Mouse (Mus musculus) spleen, postnatal 14 days (tissue): Measurements from ENCODE around the gene Rbms1.

Source experiments
- DNase-seq, 2 experiments: peaks; one replicate each; pipeline ENCODE4 v3.0.0; 2021 to 2022; ENCODE audit warnings: low spot score in 2 of 2

Gene Rbms1

DNA sequence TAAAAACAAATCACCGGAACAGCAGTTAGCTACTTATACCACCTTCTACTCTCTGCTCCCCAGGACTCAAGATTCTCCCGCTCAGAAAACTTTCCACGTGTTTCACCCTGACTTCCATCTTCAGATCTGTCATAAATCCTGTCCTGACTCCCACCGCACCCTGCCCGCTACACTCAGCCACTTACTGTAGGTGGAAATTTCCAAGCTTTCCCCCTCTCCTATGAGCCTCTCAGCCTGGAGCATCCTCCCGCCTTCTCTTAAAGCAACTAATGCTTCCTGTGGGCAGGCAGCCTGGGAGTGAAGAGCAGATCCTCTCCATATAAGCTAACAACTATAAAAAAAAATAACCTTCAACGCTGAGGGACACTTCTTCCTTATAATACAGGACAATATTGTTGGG is 44.6 kb downstream of the Rbms1 start:
- DNase-seq = no peak

GRCm38 (mm10) chr2:60914524-60915280 is 48.3 kb downstream of the Rbms1 start:
- no peak for DNase-seq

DNA sequence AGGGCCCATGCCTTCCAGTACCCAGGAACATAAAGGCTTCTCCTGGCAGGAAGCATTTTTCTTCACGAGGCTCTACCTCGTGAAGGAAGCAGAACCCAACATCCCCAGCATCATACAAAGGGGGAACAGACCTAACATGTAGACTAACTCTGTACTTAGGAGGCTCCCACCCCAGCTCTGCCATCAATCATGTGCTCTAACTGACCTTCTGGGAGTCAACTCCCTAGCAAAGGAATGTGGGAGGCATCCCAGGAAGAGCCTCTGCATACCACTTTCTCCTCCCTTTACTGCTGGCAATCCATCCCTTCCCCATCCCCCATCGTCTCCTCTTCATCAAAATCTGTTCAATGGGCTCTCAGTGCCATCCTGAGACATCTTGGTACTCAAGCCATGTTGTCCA is 49.7 kb downstream of the Rbms1 start:
- DNase-seq = no peak

GRCm38 (mm10) chr2:60911716-60912115 is 51.3 kb downstream of the Rbms1 start:
- no peak for DNase-seq

- DNase-seq = no peak
These were observed 52.2 kb downstream of the Rbms1 start for GRCm38 (mm10) chr2:60910820-60911219.

DNA sequence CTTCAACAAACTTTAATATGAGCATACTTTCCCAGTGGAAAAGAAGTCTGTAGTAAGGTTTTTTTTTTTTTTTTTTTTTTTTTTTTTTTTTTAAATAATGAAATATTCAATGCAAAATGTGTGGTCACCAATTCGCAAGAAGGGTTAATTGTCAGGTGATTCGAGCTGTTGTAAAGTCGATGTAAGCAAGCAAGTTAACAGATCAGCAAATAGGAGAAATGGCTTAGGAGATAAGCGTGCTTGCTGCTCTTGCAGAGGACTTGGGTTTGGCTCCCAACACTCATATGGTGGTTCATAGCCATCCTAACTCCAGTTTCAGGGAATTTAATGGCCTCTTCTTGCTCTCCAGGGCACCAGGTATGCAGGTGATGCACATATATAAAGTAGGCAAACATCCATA is 54.4 kb downstream of the Rbms1 start:
- DNase-seq = no peak

- DNase-seq = no peak
These were observed 54.9 kb downstream of the Rbms1 start for GRCm38 (mm10) chr2:60908116-60908515.

DNA sequence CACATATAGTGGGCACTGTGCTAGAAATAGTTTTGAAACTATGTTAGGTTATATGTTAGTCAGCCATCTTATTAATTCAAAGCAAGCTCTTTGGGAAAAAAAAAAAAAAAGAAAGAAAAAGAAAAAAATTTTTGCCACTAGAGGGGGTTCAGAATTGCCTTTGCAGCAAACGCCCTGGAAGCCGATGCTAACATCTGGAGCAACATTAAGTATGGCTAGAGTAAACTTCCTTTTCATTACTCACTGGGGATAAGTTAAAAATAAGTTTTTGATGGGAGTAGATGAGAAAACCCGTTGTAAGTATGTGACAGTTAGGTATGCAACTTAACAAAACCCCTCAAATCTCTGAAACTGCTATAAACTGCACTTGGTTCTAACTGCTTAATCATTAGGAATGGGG is 57.7 kb downstream of the Rbms1 start:
- DNase-seq = no peak

DNA sequence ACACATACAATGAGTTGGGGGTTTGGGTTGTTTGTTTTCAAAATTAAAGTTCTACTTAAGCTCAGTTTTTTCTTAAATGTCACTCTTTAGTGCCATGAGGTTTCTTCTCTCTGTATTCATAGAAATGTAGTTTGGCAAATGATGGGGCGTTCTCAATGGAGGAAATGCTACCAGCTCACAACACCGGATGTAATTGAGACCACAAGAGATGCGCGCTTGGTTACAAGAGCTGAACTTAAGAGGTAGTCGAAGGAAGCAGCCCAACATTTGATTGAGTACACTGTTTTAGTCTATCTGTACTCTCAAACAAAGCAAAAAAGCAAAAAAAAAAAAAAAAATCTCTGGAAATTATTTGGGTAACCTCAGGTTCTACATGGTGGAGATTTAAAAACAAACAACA is 58.9 kb downstream of the Rbms1 start:
- DNase-seq = no peak

DNA sequence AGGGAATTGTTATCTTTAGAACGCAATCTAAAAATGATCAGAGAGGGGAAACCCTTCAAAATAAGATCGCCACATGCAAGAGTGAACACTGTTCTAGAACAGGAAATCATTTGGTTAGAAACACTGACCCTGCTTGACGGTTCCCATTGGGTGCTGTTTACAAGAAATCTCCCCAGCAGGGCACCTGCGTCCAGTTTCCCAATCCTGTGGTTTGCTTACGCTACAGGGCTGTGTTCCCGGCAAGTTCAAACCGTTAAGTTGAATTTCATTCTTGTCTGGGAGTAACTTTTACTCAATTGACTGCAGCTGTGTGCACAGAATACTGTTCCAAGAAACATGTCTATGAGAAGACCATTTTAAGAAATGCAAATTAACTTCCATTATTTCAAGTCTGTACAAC is 59.5 kb downstream of the Rbms1 start:
- no peak for DNase-seq

DNA sequence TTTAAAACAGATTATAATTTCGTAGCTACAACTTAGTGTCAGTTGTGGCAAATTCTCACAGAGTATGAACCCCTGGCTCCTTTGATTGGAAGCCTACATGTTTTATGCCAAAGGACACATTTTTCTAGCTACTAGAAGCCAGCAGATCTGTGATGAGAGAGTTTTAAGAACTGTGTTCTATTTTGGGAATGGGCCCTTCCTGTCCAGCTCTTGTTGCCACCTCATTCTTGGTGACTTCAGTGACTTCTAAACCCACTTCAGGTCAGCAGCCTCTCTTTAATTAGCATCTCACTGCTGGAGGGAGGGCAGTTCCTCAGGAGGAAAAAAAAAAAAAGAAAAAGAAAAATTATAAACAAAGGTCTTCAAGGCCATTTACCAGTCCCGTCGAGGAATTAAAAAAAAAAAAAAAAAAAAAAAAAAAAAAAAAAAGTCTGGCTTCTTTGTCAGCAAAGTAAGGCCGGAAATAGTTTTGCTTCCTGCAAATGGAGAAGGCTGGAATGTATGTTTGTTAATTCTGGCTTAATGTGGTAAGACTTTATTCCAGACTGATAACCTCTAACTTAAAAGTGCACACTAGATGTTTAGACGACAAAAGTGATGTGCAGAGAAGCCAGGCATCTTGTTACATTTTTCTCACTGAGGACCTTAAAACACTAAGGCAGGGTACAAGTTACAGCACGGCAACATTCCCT is 60.4 kb downstream of the Rbms1 start:
- no peak for DNase-seq

DNA sequence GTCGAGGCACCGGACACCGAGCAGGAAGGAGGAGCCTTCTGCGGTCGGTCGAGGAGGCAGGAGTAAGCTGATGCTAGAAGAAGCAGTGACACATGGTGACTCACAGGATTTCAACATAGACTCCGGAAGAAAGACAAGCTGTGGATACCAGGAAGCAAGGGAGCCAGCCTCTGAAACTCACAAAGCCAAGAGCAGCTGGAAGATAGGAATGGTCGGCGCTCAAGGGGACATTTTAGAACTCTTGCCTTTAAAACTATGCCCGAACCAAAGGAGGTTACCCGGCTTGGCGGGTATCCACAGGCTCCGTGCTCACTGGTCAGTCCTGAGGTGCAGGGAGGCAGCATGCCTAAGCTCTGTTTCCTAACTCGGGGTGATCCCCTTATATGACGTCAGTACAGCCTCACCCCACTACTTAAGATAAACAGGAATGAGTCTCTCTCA is 61.5 kb downstream of the Rbms1 start:
- DNase-seq = no peak

DNA sequence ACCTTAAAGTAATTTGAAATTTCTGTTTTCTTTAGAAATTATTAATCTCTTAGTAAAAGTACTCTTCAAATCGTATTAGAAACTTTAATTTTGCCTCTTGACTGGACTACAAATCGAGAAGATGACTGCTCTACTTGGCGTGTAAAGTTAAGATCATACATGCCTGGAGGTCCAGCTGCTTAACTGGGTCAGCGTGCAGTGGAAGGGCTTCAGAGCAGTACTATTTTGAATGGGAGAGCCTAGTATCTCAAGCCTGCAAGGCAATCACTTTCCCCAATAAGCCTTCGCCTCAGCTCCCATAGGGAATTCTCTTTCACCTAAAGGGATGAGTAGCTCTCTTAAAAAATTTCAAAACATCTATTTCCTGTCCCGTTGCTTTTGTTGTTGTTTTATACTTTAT is 62.0 kb downstream of the Rbms1 start:
- DNase-seq = no peak

DNA sequence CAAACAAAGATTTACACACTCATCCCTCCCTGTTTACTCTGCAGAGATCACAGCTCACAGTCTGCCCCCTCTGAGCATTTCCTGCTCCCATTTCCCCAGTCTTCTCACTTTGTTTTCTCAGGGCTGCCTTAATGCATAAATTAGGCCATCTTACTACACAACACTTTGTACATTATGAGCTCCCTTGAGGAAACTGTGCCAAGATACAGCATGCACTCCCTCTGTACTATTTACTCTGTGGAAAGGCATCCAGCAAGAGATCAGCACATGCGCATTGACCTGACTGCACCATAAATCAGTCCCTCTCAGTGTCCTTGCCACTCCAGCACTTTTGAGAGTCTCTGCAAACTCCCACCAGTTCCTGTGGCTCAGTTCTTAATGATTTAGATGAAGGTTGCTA is 70.0 kb downstream of the Rbms1 start:
- DNase-seq = no peak

DNA sequence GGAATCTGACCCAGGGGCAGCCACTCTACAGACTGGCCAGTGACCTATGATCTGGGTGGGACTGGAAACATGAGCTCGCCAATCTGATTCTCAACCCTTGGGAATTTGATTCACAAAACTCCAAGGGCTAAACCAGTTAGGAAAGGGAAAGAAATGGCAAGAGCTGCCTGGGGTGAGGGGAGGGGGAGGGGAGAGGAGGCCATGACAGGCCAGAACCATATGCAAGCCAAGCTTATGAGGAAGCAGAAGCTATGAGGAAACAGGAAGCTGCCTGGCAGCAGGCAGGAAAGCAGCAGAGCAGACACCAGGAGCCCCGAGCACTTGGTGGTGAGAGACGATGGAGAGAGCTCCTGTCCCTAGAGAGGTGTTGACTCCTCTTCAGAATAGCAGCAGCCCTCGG is 79.1 kb downstream of the Rbms1 start:
- no peak for DNase-seq

GRCm38 (mm10) chr2:60883043-60883365 is 80.0 kb downstream of the Rbms1 start:
- no peak for DNase-seq

DNA sequence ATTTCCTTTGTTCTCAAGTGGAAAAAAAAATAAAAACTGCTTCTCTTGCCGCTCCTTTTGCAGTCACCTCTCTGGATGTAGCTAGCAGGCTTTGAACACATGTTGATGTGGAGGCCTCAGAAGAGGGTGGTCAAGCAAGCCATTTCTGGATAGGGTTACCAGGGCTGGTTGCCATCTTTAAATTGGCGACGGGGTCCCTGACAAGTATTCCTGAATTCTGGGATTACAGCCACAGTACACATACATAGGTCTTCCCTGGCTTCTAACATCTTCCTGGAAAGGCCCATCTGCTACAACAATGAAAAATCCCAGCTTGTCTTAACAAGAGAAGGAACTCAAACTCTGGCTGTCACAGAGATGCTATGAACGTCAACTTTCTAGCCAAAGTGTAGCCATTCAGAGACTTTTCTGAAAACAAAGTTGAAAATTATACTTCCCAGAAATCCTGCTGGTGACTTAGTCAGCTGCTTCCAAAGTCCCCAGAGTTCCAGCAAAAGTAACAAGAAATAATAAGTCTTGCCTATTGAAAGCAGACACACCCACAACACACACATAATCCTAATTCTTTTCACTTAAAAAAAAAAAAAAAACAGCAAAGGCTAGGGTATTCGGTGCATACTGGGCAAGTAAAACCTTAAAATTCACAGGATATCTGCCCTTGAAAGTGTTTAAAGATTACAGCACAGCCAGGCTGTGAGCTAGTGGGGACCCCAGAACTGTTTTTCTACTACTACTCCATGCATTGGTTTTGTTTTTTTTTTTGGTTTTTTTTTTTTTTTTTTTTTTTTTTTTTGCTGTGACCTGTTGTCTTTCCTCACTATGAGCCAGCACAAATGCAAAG is 80.6 kb downstream of the Rbms1 start:
- DNase-seq = no peak

GRCm38 (mm10) chr2:60881571-60882041 is 81.4 kb downstream of the Rbms1 start:
- DNase-seq = no peak

DNA sequence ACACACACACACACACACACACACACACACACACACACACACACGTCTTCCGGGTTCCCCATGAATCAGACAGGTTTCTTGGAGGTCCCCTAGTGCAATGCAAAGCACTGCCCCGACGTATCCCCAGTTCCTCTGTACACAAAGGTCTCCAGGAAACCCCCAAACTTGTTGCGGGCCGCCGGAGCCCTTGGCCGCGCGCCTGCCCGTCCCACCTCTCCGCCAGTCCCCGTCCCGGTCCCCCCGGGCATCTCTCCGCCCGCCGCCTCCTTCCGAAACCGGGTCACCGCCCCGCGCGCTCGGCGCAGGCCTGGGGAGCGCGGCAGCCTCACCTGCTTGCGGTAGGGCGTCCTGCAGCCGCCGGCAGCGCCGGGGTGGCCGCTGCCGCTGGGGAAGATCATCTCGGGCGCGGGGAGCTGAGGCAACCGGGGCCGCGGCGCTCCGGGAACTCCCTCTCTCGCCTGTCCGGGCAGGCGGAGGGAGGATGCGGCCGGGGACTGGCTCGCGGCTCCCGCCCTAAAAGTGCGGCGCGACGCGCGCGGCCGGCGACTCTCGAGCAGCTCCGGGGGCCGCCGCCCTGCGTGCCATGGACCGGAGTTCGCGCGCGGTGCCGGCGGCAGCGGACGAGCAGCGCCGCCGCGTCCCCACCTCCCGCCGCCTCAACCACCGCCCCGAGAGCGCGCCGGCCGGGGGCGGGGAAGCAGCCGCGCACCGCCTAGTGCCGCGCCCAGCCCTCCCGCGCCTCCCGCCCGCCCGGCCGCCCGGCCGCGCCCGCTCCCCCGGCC is 82.0 kb downstream of the Rbms1 start:
- peak; percentile 43 to 57 for DNase-seq

GRCm38 (mm10) chr2:60879966-60880788 is 82.8 kb downstream of the Rbms1 start:
- no peak for DNase-seq
